Mouse (Mus musculus) limb, embryonic 14.5 days (tissue): Measurements from ENCODE around the gene Hectd4. TPM values are rescaled to one million over a fixed set of nuclear protein-coding genes. Genes with fewer than 3 reads are reported as not detected.
"Not testable (repeated sequence)": the region's sequence is repeated elsewhere in the genome, so short reads cannot be mapped to it uniquely, and the experiment has no call there.

Experiments used
- ATAC-seq: fragments of 200-750 bp; cut with Nextera tagmentation; 2 replicates; pipeline ENCODE4 v1.8.0; 2017; ENCODE audit warnings: low read depth, moderate number of reproducible peaks, moderate TSS enrichment; ENCODE audit not compliant: low FRiP score
- DNase-seq: peaks from one replicate; pipeline ENCODE4 v3.0.0-alpha.2; 2015; ENCODE audit warnings: low spot score
- H3K27ac ChIP-seq: fragments of 300-500 bp; sonication (generic); replicated peaks from 2 replicates; pipeline ENCODE4 v1.5.1; 2014; ENCODE audit warnings: low read depth, mild to moderate bottlenecking, low read length, moderate library complexity, mixed read lengths
- H3K27me3 ChIP-seq: fragments of 300-500 bp; sonication (generic); 2 replicates; pipeline ENCODE4 v1.6.1; 2014; ENCODE audit warnings: low read length, mixed read lengths; ENCODE audit not compliant: control insufficient read depth, insufficient read depth
- H3K36me3 ChIP-seq: fragments of 300-500 bp; sonication (generic); 2 replicates; pipeline ENCODE4 v1.6.1; 2014; ENCODE audit warnings: mild to moderate bottlenecking, low read length, moderate library complexity, mixed read lengths; ENCODE audit not compliant: control insufficient read depth, insufficient read depth
- H3K4me1 ChIP-seq: fragments of 300-500 bp; sonication (generic); 2 replicates; pipeline ENCODE4 v1.6.1; 2014; ENCODE audit warnings: antibody characterized with exemption, low read length, mixed read lengths; ENCODE audit not compliant: control insufficient read depth, insufficient read depth
- H3K4me2 ChIP-seq: fragments of 300-500 bp; sonication (generic); replicated peaks from 2 replicates; pipeline ENCODE4 v1.6.1; 2014; ENCODE audit warnings: low read depth, mild to moderate bottlenecking, low read length, moderate library complexity; ENCODE audit not compliant: severe bottlenecking
- H3K4me3 ChIP-seq: fragments of 300-500 bp; sonication (generic); replicated peaks from 2 replicates; pipeline ENCODE4 v1.5.1; 2014; ENCODE audit warnings: low read length
- H3K9ac ChIP-seq: fragments of 300-500 bp; sonication (generic); 2 replicates; pipeline ENCODE4 v1.6.1; 2014; ENCODE audit warnings: mild to moderate bottlenecking, low read depth, low read length, moderate library complexity; ENCODE audit not compliant: severe bottlenecking
- H3K9me3 ChIP-seq: fragments of 300-500 bp; sonication (generic); 2 replicates; pipeline ENCODE4 v1.6.1; 2016; ENCODE audit warnings: low read length; ENCODE audit not compliant: control insufficient read depth
- POLR2A ChIP-seq: fragments of 200-500 bp; IDR thresholded peaks from 2 replicates; pipeline ENCODE4 v1.8.0; 2012; ENCODE audit warnings: inconsistent platforms, mild to moderate bottlenecking, moderate library complexity, borderline replicate concordance; ENCODE audit not compliant: insufficient read depth, insufficient read length; ENCODE audit errors: extremely low read depth
- WGBS: fragments of 180-500 bp; shearing (Covaris S2); extraction: QIAGEN DNeasy Blood & Tissue Kit; methylation state at CpG from one replicate; pipeline ENCODE4 v1.1.7; 2014; 5-methylcytosine and 5-hydroxymethylcytosine counted together
- polyA plus RNA-seq, 2 experiments: library from polyadenylated mRNA; depleted of rRNA in 1 of 2; stranded (reverse) in 1 of 2; unstranded in 1 of 2; fragments of >200 nt; fragmentation: Nextera tagmentation in 1 of 2; extraction: Ambion mirVana in 1 of 2; gene quantifications; 2 replicates each; pipeline versions ENCODE4 v1.2.1 to v1.2.3; 2012 to 2014

Gene Hectd4
- polyA plus RNA-seq, 2 experiments: 7.0 to 15.2 TPM

DNA sequence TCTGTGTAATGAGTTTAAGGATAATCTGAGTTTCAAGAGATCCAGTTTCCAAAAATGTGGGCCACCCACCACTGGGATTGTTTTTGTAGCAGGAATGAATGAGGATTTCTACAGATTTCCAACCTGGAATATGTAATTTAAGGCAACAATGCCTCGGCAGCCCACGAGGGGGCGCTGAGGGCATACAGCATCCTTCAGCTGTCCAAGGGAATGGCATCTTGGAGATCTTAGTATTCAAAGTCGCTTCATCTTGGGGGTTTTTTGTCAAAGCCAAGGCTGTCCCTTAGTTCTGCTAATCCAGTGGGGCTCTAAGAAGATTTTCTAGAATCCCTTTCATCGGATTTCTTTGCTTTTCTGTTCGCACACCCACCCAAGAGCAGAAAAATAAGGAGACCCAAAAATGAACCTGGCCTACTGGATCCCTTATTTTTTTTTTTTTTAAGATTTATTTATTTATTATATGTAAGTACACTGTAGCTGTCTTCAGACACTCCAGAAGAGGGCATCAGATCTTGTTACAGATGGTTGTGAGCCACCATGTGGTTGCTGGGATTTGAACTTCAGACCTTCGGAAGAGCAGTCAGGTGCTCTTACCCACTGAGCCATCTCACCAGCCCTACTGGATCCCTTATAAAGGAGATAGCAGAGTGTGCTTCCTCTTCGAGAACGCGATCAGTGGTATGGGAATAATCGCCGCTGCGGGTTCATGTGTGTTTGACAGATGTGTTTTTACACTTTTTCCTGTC, 4.5 kb upstream of the Hectd4 start:
- H3K9me3 ChIP-seq: no peaks in the 10 kb centered on the region
- H3K27me3 ChIP-seq: no peaks in the 10 kb centered on the region
- 51% methylated on average over 13 of the region's 13 CpGs for WGBS
- H3K4me2 ChIP-seq: no peak overlapping the region
- ATAC-seq (no peak), DNase-seq (peak; percentile 76)
- no peaks in the 10 kb centered on the region for H3K4me1 ChIP-seq
- H3K36me3 ChIP-seq: peaks cover 20% of the 10 kb centered on the region
- no peak overlapping the region for H3K27ac ChIP-seq
- no peak overlapping the region for H3K9ac ChIP-seq
- H3K4me3 ChIP-seq: no peak overlapping the region
- TF ChIP-seq POLR2A: no peak

DNA sequence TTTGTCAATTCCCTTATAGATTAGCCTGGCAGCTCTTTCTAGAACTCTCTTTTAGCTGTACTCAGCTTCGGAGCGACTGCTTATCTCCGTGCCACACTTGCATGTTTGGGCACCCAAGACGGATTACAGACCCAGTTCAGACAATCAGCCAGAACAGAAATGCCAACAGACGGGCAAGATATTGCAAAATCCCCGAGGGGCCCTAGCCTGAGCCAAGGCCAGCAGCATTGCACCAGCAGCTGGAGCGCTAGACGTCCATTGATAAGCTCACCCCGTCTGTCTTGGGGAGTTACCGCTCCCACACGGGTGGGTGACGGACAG, 3.9 kb upstream of the Hectd4 start:
- no peak for ATAC-seq
- H3K27me3 ChIP-seq: no peaks in the 10 kb centered on the region
- 83% methylated on average over 12 of the region's 12 CpGs for WGBS
- TF ChIP-seq POLR2A: no peak
- H3K4me2 ChIP-seq: no peak overlapping the region
- no peaks in the 10 kb centered on the region for H3K4me1 ChIP-seq
- H3K27ac ChIP-seq: no peak overlapping the region
- H3K9me3 ChIP-seq: no peaks in the 10 kb centered on the region
- H3K9ac ChIP-seq: no peak overlapping the region
- H3K36me3 ChIP-seq: peaks cover 14% of the 10 kb centered on the region
- H3K4me3 ChIP-seq: no peak overlapping the region
- DNase-seq: no peak

DNA sequence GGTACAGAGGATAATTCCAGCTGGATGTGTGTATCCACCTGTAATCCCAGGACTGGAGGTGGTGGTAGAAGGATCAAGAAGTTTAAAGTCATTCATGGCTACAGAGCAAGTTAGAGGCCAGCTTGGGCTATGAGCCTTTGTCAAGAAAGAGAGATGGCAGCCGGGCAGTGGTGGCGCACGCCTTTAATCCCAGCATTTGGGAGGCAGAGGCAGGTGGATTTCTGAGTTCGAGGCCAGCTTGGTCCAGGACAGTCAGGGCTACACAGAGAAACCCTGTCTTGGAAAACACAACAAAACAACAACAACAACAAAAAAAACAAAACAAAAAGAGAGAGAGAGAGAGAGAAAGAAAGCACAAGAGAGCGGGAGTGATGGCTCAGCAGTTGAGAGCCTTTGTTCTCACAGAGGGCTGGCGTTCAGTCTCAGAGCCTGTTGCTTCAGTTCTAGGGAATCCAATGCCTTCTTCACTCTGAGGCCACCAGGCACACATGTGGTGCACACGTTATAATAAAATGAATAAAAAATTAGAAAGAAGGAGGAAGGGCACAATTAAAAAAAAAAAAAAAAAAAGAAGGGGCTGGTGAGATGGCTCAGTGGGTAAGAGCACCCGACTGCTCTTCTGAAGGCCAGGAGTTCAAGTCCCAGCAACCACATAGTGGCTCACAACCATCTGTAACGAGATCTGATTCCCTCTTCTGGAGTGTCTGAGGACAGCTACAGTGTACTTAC, 3.3 kb upstream of the Hectd4 start:
- H3K9me3 ChIP-seq, H3K27ac ChIP-seq, H3K4me3 ChIP-seq, H3K9ac ChIP-seq, H3K36me3 ChIP-seq, DNase-seq, H3K4me1 ChIP-seq, H3K4me2 ChIP-seq, H3K27me3 ChIP-seq, ATAC-seq: not testable (repeated sequence)
- 87% methylated on average over 9 of the region's 9 CpGs for WGBS

- Histone ChIP-seq H3K4me2 (no peak overlapping the region), H3K36me3 (peaks cover 3% of the 10 kb centered on the region), H3K27ac (no peak overlapping the region), H3K4me3 (no peak overlapping the region), H3K27me3 (no peaks in the 10 kb centered on the region), H3K9ac (no peak overlapping the region), H3K9me3 (no peaks in the 10 kb centered on the region), H3K4me1 (peaks cover 7% of the 10 kb centered on the region)
- DNase-seq: no peak
- no peak for ATAC-seq
- 92% methylated on average over 2 of the region's 2 CpGs for WGBS
- no peak for TF ChIP-seq POLR2A
These were observed 2.7 kb upstream of the Hectd4 start for GRCm38 (mm10) chr5:121217313-121217634.

DNA sequence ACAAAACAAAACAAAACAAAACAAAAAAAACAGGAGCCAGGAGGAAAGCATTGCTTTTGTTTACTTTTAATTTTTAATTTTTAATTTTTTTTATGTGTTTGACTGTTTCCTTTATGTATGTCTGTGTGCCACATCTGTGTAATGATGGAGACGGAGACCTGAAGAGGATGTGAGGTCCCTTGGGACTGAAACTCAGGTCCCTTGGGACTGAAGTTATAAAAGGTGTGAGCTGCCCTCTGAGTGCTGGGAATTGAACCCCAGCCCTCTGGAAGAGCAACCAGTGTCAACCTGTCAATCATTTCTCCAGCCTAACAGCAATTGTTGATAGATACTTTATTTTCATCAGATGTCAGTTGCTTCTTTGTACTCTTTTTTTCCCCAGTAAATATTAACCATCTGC, 829 bp upstream of the Hectd4 start:
- peak; percentile 6 for DNase-seq
- H3K4me3 ChIP-seq: no peak overlapping the region
- H3K4me1 ChIP-seq: peaks cover 7% of the 10 kb centered on the region
- TF ChIP-seq POLR2A: no peak
- H3K27me3 ChIP-seq: no peaks in the 10 kb centered on the region
- no peak for ATAC-seq
- no peak overlapping the region for H3K9ac ChIP-seq
- no peaks in the 10 kb centered on the region for H3K9me3 ChIP-seq
- H3K4me2 ChIP-seq: no peak overlapping the region; the same call in 1 of the 2 replicates
- WGBS: 72% methylated on average over 1 of the region's 1 CpGs
- no peak overlapping the region for H3K27ac ChIP-seq
- H3K36me3 ChIP-seq: no peaks in the 10 kb centered on the region
